Mouse (Mus musculus) embryonic stem cell, embryonic (primary cell): Measurements from ENCODE around the gene Furin.

ENCODE experiments used
- CTCF ChIA-PET, 4 experiments: fragments of 300-600 bp in 2 of 4; fragments of 350-600 bp in 2 of 4; sonication (Branson Sonifier 250); formaldehyde crosslinking; loops; one replicate each; lab custom pipeline; 2022; ENCODE audit warnings: inconsistent platforms in 2 of 4; lab: Charles Lee
- POLR2A ChIA-PET, 4 experiments: fragments of 300-600 bp in 2 of 4; fragments of 350-600 bp in 2 of 4; sonication (Branson Sonifier 250); formaldehyde crosslinking; loops; one replicate each; lab custom pipeline; 2022; ENCODE audit warnings: antibody characterized with exemption in 4 of 4, inconsistent platforms in 1 of 4; lab: Charles Lee

Gene Furin

GRCm38 (mm10) chr7:80374280-80374679 is 31.0 kb downstream of the Furin start:
- POLR2A ChIA-PET = interaction anchor here in 1 of 4 experiments (1.2 kb wide), 1 partner anchor 233 kb away, joined by 3 read pairs; no protein-coding TSS in a partner anchor
- CTCF ChIA-PET = interaction anchor here in 2 of 4 experiments (0.6 to 1.4 kb wide), 4 partner anchors 9 to 486 kb away, joined by 3 to 14 read pairs (median 5); no protein-coding TSS in a partner anchor

- POLR2A ChIA-PET = interaction anchor here in 2 of 4 experiments (0.9 to 1.2 kb wide), 3 partner anchors 9 to 233 kb away, joined by 3 read pairs; no protein-coding TSS in a partner anchor
- CTCF ChIA-PET = interaction anchor here in 2 of 4 experiments (0.6 to 1.4 kb wide), 2 partner anchors 9 to 413 kb away, joined by 3 to 7 read pairs; no protein-coding TSS in a partner anchor
Observed at GRCm38 (mm10) chr7:80373850-80374249, 31.4 kb downstream of the Furin start.

GRCm38 (mm10) chr7:80373352-80373751 is 31.9 kb downstream of the Furin start:
- ChIA-PET CTCF (interaction anchor here in 2 of 4 experiments (0.6 to 1.1 kb wide), 2 partner anchors 8 to 1176 kb away, joined by 4 to 5 read pairs; no protein-coding TSS in a partner anchor), POLR2A (interaction anchor here in 2 of 4 experiments (0.8 to 1.2 kb wide), 3 partner anchors 10 to 528 kb away, joined by 3 to 4 read pairs (median 3); no protein-coding TSS in a partner anchor)

- CTCF ChIA-PET = interaction anchor here in 3 of 4 experiments (0.6 to 1.2 kb wide), 11 partner anchors 9 to 1177 kb away, joined by 3 to 17 read pairs (median 5); partner anchors contain the start of gene Hddc3 (in 1 of the 3)
- POLR2A ChIA-PET = interaction anchor here (0.7 to 1.2 kb wide), 6 partner anchors 10 to 744 kb away, joined by 3 to 5 read pairs (median 4); no protein-coding TSS in a partner anchor
Observed at GRCm38 (mm10) chr7:80372667-80373066, 32.6 kb downstream of the Furin start.

DNA sequence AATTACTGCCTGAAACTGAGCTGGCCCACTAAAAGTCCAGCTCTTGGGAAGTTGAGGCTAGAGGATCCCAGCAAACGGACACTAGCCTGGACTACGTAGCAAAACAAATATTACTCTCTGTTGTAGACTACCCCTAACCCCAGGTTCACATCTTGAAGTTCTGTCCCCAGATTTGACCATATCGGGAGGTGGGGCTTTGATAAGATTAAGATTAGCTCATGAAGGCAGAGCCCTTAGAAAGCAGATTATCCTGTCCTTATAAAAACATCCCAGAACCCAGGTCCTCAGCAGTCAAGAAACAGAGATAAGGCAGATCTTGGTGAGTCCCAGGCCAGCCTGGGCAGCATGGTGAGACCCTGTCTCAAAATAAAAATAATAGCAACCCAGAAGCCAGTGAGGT is 33.1 kb downstream of the Furin start:
- ChIA-PET CTCF (interaction anchor here in 2 of 4 experiments (0.6 to 1.2 kb wide), 16 partner anchors 8 to 348 kb away, joined by 3 to 17 read pairs (median 4); partner anchors contain the start of gene Hddc3 (in 1 of the 2)), POLR2A (interaction anchor here in 3 of 4 experiments (0.5 to 1.2 kb wide), 11 partner anchors 11 to 745 kb away, joined by 3 to 7 read pairs (median 3); partner anchors contain the start of gene Rccd1 (in 1 of the 3))

GRCm38 (mm10) chr7:80371041-80371751 is 34.0 kb downstream of the Furin start, which contains the start of gene Man2a2:
TSS of gene Man2a2 (minus strand) at chr7:80371375.
- ChIA-PET CTCF (interaction anchor here (0.6 to 1.7 kb wide), 28 partner anchors 8 to 370 kb away, joined by 3 to 10 read pairs (median 4); partner anchors contain the start of genes Hddc3 (in 4 of the 4), Rccd1 (in 1 of the 4) and Unc45a (in 1 of the 4)), POLR2A (interaction anchor here in 3 of 4 experiments (0.6 to 3.8 kb wide), 41 partner anchors 9 to 489 kb away, joined by 3 to 31 read pairs (median 4); partner anchors contain the start of genes Hddc3 (in 3 of the 3), Rccd1 (in 2 of the 3), Cib1 (in 1 of the 3) and Gdpgp1 (in 1 of the 3))

GRCm38 (mm10) chr7:80370649-80371040 is 34.6 kb downstream of the Furin start:
- CTCF ChIA-PET = interaction anchor here (0.6 to 1.7 kb wide), 27 partner anchors 9 to 370 kb away, joined by 3 to 10 read pairs (median 4); partner anchors contain the start of genes Hddc3 (in 4 of the 4), Unc45a (in 2 of the 4) and Rccd1 (in 1 of the 4)

GRCm38 (mm10) chr7:80369967-80370431 is 35.2 kb downstream of the Furin start:
- ChIA-PET CTCF (interaction anchor here (0.7 to 2.4 kb wide), 26 partner anchors 9 to 371 kb away, joined by 3 to 10 read pairs (median 4); partner anchors contain the start of genes Hddc3 (in 4 of the 4), Rccd1 (in 1 of the 4) and Unc45a (in 1 of the 4)), POLR2A (interaction anchor here in 3 of 4 experiments (0.6 to 3.8 kb wide), 38 partner anchors 7 to 491 kb away, joined by 3 to 31 read pairs (median 4); partner anchors contain the start of genes Hddc3 (in 2 of the 3), Rccd1 (in 2 of the 3), Cib1 (in 1 of the 3) and Gdpgp1 (in 1 of the 3))

More at GRCm38 (mm10) chr7:80370649-80371040, 34.6 kb downstream of the Furin start:
- POLR2A ChIA-PET = interaction anchor here in 3 of 4 experiments (0.6 to 3.8 kb wide), 41 partner anchors 9 to 490 kb away, joined by 3 to 31 read pairs (median 4); partner anchors contain the start of genes Hddc3 (in 3 of the 3), Rccd1 (in 2 of the 3), Cib1 (in 1 of the 3) and Gdpgp1 (in 1 of the 3)

DNA sequence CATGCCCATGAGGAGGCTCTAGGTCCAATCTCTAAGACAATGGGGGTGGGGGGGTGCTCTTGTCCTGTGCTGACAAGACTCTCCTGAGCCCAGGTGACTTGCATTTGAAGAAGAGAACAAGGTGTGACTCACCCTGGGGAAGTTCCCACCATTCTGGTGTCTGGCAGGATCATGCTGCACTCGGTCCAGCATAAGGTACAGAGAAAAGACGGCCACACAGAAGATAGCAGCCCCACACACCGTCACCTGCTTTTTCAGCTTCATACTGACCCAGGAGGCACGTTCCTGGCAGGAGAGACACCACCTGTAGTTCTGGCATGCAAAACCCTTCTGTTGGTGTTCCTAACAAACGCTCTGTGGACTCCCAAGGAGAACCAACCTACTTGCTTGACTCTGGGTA is 35.8 kb downstream of the Furin start:
- ChIA-PET CTCF (interaction anchor here (0.6 to 2.4 kb wide), 11 partner anchors 8 to 215 kb away, joined by 3 to 11 read pairs (median 6); partner anchors contain the start of gene Hddc3 (in 2 of the 4)), POLR2A (interaction anchor here in 3 of 4 experiments (0.6 to 3.8 kb wide), 21 partner anchors 8 to 816 kb away, joined by 3 to 31 read pairs (median 5); partner anchors contain the start of genes Rccd1 (in 2 of the 3), Blm (in 1 of the 3), Cib1 (in 1 of the 3) and Gdpgp1 (in 1 of the 3))

DNA sequence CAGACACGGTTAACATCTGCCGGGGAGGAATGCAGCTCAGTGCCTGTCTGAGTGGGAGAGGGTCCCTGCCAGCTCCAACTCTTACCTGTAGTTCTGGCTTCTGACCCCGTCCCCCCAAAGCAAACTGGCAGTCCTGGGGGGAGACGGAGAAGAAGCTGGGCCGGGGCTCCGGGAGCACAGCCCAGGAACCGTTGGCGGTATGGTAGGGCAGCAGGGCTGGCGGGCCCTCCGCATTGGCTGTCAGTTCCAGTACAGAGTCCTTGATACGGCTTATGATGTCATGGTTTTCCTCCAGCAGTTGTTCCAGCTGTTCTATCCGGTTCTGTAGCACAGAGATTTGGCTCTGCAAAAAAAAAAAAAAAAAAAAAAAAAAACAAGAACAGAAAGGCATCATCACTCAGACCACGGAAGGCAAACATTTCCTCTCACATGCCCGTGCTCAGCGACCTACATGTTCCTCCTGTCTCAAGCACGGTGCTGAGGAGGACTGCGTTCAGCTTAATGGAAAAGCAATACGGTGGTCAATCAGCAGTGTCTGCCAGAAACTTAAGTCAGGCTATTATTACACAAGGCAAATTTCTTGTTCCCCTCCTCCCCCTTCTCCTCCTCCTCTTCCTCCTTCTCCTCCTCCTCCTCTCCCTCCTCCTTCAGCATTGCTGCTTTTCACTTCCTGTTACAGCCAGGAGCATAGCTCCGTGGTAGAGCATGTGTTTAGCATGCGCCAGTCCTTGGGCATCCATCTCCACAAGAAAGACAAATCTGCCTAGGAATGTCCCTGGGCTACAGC is 36.4 kb downstream of the Furin start:
- CTCF ChIA-PET = interaction anchor here (0.5 to 2.4 kb wide), 16 partner anchors 9 to 238 kb away, joined by 3 to 11 read pairs (median 6); partner anchors contain the start of gene Hddc3 (in 2 of the 4)
- POLR2A ChIA-PET = interaction anchor here in 3 of 4 experiments (0.7 to 3.8 kb wide), 19 partner anchors 9 to 816 kb away, joined by 3 to 31 read pairs (median 5); partner anchors contain the start of genes Blm (in 1 of the 3), Hddc3 (in 1 of the 3), Idh2 (in 1 of the 3) and Rccd1 (in 1 of the 3)

- CTCF ChIA-PET = interaction anchor here in 3 of 4 experiments (1.1 to 2.4 kb wide), 9 partner anchors 9 to 228 kb away, joined by 3 to 11 read pairs (median 5); partner anchors contain the start of genes Hddc3 (in 2 of the 3) and Unc45a (in 1 of the 3)
- POLR2A ChIA-PET = interaction anchor here in 2 of 4 experiments (0.9 to 3.8 kb wide), 11 partner anchors 9 to 237 kb away, joined by 3 to 31 read pairs (median 5); partner anchors contain the start of genes Hddc3 (in 1 of the 2) and Rccd1 (in 1 of the 2)
Observed at GRCm38 (mm10) chr7:80368009-80368408, 37.2 kb downstream of the Furin start.

- ChIA-PET CTCF (interaction anchor here in 3 of 4 experiments (1.1 to 2.4 kb wide), 6 partner anchors 10 to 227 kb away, joined by 3 to 11 read pairs (median 6); partner anchors contain the start of genes Hddc3 (in 1 of the 3) and Unc45a (in 1 of the 3)), POLR2A (interaction anchor here in 2 of 4 experiments (1.0 to 3.3 kb wide), 6 partner anchors 9 to 168 kb away, joined by 3 to 11 read pairs (median 4); partner anchors contain the start of genes Blm (in 1 of the 2) and Rccd1 (in 1 of the 2))
Observed at GRCm38 (mm10) chr7:80367232-80367631, 38.0 kb downstream of the Furin start.

GRCm38 (mm10) chr7:80365759-80366158 is 39.5 kb downstream of the Furin start:
- ChIA-PET CTCF (interaction anchor here in 2 of 4 experiments (1.0 to 1.8 kb wide), 2 partner anchors 12 kb away, joined by 5 to 11 read pairs; no protein-coding TSS in a partner anchor), POLR2A (interaction anchor here in 1 of 4 experiments (1.0 to 1.8 kb wide), 4 partner anchors 21 to 468 kb away, joined by 3 to 5 read pairs (median 3); partner anchors contain the start of gene Blm)

DNA sequence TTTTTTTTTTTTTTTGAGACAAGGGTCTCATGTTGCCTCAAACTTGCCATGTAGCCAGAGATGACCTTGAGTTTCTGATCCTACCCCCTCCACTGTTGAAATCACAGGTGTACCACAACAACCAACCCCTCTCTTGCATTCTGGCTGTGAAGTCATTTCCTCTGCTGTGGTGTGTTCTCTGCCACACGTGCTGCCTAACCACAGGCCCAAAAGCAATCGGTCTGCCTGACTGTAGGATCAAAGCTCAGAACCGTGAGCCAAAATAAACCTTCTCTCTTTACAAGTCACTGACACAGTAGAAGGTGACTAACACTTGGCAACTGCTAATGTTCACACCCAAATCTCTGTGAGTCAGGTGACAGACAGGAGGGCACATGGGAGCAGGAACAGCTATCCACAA is 44.8 kb downstream of the Furin start:
- CTCF ChIA-PET = interaction anchor here in 2 of 4 experiments (0.6 to 1.4 kb wide), 3 partner anchors 12 to 64 kb away, joined by 3 to 5 read pairs (median 3); no protein-coding TSS in a partner anchor
- POLR2A ChIA-PET = interaction anchor here in 3 of 4 experiments (0.7 to 1.5 kb wide), 6 partner anchors 10 to 206 kb away, joined by 3 to 4 read pairs (median 3); partner anchors contain the start of gene Man2a2 (in 1 of the 3)

DNA sequence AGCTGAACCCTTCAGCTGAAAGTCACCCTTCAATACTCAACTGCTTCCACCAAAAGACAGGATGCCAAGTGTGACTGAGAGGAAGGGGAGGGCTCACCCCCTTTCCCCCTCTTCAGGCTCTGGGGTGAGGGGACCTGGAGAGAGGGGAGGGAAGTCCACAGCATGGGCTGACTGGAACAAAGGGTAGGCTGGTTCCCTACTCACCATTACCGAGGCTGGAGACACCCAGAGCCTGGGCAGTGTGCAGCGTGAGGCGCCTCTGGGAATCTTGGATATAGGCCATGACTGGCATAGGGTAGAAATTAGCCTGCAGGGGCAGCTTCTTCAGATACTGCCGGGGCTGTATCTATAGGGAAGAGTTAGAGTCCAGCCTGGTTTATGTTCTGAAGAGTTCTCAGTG is 47.2 kb downstream of the Furin start:
- ChIA-PET POLR2A (interaction anchor here in 3 of 4 experiments (0.9 to 2.3 kb wide), 7 partner anchors 9 to 205 kb away, joined by 3 to 9 read pairs (median 4); partner anchors contain the start of gene Hddc3 (in 2 of the 3)), CTCF (interaction anchor here in 3 of 4 experiments (0.9 to 2.1 kb wide), 3 partner anchors 15 kb away, joined by 3 to 9 read pairs (median 3); partner anchors contain the start of gene Hddc3 (in 3 of the 3))
